Mouse (Mus musculus) cerebellum, postnatal 36 days (tissue): ENCODE results near the gene Gm20388.
A peak's percentile ranks its signal among the peaks of the same experiment; 100 is the strongest.

Source experiments
- DNase-seq, 2 experiments: peaks; one replicate each; pipeline ENCODE4 v3.0.0; 2021 to 2022; ENCODE audit warnings: mixed read lengths in 2 of 2

Gm20388 gene

DNA sequence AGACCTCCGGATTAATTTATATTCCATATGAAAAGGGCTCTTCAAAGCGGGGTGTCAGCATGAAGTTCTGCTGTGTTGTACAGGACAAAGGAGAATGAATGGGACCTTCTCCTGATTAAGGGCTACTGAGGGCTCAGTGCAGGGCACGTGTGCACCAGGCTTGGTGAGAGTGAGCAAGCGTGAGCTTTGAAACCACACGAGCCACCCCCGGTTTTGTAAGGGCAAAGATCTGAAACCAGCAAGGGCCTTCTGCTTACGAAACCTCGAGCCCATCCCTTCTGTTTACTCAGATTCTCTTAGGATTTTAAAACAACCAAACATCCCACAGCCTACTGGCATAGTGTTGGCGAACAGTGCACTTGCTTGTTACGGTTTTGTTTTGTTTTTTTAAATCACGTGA lies 3750.9 kb downstream of the Gm20388 start:
- DNase-seq: no peak

GRCm38 (mm10) chr8:123665580-123665979 lies 3754.9 kb downstream of the Gm20388 start:
- no peak for DNase-seq

GRCm38 (mm10) chr8:123666832-123667231 lies 3756.2 kb downstream of the Gm20388 start:
- no peak for DNase-seq

DNA sequence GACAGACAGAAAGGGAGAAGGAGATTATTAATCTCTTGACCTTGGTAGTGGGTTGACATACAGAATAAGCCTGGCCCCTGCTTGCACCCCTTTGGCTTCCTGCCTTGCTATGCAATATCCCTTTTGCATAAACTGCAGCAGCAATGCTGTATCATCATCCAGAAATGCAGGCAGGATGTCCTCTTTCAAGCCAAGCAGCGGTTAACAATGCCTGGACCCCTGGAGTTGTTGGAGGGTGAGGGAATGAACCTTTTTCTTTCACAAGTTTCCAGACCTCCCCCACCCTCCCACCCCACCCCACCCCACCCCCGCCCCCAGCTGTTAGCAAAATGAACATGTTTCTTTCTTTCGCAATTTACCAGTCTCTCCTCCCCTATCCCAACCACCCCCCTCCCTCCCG lies 3758.0 kb downstream of the Gm20388 start:
- no peak for DNase-seq

DNA sequence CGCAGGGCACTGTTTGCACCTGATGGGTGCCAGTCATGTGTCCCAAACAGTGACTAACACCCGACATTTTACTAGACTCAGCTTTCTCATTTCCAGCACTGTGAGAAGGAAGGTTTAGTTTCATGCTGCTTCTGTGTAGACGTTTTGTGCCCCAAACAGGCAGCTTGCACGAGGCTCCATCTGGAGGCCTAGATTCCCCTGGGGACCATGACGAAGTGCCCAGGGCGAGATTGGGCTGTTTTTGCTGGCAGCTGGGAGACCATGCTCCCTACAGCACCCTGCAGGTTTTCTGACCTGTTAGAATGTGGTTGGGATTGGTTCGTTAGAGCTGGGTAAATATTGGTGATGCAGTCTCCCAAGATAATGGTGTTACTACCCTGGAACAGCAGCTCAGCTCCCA lies 3760.1 kb downstream of the Gm20388 start:
- DNase-seq: no peak

DNA sequence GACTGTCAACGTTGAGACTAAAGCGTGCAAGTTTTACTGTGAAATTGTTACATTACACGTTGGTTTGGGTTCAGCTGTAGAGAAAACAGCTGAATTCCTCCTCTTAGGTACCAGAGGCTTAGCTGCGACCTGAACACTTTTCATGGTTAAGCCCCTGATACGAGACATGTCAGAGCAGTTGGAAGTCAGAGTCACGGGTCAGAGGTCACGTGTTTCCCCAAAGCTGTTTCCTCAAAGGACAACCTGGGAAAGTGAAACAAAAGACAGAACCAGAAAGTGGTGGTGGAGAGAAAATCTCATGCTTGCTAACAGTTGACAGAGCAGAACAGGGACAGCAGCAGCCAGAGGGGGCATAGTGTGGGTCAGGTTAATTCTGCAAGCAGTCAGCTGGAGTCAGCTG lies 3760.8 kb downstream of the Gm20388 start:
- no peak for DNase-seq

- DNase-seq: no peak
These were observed 3762.0 kb downstream of the Gm20388 start for GRCm38 (mm10) chr8:123672648-123673047.

DNA sequence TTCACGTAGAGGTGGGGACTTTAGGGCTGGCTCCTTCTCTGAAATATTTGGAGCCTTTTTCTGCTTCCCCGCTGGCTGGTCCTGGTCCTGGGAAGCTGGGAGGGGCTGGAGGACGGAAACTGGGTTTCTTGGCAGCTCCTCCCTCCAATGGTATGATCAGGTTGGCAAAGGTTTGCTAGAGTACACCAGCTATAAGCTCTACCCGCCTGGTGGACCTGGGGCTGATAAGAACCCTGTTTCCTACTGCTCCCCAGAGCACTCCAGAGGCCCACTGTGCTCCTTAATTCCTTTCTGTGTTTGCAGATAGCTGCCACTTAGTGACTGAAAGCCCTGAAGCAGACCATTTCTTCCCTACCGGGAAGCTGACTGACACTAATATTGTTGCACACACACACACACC lies 3765.0 kb downstream of the Gm20388 start:
- no peak for DNase-seq

DNA sequence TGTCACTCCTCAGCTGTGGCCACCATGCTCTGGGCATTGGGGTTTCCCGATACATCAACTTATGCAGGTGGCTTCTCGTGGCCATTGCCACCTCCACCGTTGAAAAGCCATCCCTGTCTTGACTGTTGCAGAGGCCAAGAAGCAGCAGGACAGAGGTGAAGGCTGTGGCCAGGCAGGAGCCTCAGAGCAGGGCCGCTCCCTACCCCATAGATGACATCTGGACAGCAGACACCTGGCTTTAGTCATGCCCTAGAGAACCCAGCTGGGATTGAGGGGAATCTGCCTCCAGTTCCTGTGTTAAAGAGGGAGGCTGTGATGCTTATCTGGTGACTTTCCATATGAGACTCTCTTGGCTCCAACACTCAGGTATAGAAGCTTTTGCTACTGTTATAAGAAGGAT lies 3767.7 kb downstream of the Gm20388 start:
- no peak for DNase-seq

- peak in 1 of 2 experiments; percentile 14 for DNase-seq
These were observed 3771.6 kb downstream of the Gm20388 start for GRCm38 (mm10) chr8:123682073-123682761.

GRCm38 (mm10) chr8:123683321-123683720 lies 3772.7 kb downstream of the Gm20388 start:
- DNase-seq: no peak

GRCm38 (mm10) chr8:123684806-123685205 lies 3774.2 kb downstream of the Gm20388 start:
- no peak for DNase-seq

GRCm38 (mm10) chr8:123685477-123685876 lies 3774.8 kb downstream of the Gm20388 start:
- no peak for DNase-seq

GRCm38 (mm10) chr8:123687826-123688225 lies 3777.2 kb downstream of the Gm20388 start:
- DNase-seq: no peak

DNA sequence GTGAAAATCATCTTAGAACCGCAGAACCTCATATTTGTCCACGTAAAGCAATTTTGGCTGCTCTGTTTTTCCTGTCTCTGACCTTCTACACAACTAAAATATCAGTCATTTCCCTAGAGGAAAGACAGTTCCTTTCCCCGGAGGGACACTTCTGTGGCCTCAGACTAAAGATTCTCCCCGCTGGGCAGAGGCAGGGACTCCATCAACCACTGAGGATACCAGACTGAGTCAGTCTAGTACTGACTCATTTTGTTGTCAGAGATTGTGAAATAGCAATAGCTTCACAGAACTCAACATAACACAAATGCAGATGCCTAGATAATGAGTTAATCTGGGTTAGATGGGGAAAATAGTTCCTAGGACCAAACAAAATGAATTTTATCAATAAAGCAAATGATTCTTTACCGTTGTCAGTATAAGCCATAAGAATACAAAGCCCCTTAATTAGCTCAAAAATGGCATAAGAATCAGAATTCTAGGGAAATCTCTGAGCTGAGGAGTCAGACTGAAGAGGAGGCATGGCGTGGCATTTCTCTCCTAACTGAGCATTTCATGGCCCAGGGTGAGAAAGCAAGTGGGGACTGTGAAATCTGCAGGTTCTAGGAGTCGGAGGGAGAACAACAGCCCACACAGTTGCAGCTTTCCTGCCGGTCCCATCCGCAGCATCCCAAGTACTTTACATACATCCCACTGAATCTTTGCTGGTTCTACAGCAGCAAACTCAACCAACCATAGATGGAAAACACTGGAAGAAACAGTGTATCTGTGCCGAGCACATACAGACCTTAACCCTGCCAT lies 3781.7 kb downstream of the Gm20388 start:
- DNase-seq: no peak

DNA sequence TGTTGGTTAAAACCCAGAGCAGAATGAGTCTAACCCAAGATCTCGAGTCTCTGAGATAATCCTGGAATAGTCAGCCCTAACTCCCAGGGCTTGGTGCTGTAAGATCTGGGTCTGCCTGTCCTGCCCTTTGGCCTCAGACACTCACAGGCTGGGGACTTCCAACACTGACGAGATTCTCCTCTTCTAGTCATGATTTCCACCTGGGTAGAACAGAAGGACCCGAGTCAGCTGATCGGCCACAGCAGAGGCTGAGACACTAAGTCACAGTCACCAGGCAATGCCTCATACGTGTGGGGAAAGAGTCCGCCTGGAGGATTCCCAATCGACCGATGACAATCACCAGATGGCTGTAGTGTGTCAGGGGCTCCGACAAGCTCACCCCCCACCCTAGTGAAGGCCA lies 3785.5 kb downstream of the Gm20388 start:
- DNase-seq: no peak

GRCm38 (mm10) chr8:123697329-123697728 lies 3786.7 kb downstream of the Gm20388 start:
- DNase-seq: no peak

GRCm38 (mm10) chr8:123700399-123701070 lies 3789.9 kb downstream of the Gm20388 start:
- no peak for DNase-seq

- no peak for DNase-seq
These were observed 3791.4 kb downstream of the Gm20388 start for GRCm38 (mm10) chr8:123701952-123702587.

GRCm38 (mm10) chr8:123705376-123705775 lies 3794.7 kb downstream of the Gm20388 start:
- DNase-seq: no peak

GRCm38 (mm10) chr8:123707137-123707536 lies 3796.5 kb downstream of the Gm20388 start:
- DNase-seq: no peak

GRCm38 (mm10) chr8:123708729-123709128 lies 3798.1 kb downstream of the Gm20388 start:
- DNase-seq: no peak

DNA sequence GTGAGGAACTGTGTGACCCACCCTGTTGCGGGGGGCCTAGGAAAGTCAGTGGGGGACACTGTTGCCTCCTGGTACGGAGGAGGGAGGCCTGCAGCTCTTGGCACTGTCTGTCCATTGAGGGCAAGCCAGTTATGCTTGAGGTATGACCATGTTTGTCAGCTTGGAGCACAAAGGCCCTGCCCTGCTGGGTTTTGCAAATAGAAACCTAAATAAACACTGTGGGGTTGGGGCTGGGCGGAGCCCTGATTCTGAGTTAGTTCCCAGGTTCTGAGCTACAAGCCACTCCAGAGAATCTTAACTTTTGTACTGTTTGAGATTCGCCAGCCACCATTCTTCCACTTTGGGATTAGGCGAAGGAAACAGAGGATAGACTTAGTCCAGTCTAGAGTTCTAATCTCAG lies 3799.7 kb downstream of the Gm20388 start:
- no peak for DNase-seq
